Mouse (Mus musculus) right cerebral cortex, postnatal 4 days (tissue): Measurements from ENCODE around the gene Btnl10.
A peak's percentile ranks its signal among the peaks of the same experiment; 100 is the strongest.
"Not testable (repeated sequence)": the region's sequence is repeated elsewhere in the genome, so short reads cannot be mapped to it uniquely, and the experiment has no call there.

Experiments used
- DNase-seq: peaks from one replicate; pipeline ENCODE4 v3.0.0-alpha.2; 2022

Gene Btnl10

GRCm38 (mm10) chr11:58931576-58931975, 13.9 kb downstream of the Btnl10 start:
- DNase-seq: no peak

GRCm38 (mm10) chr11:58937909-58938308, 20.2 kb downstream of the Btnl10 start:
- DNase-seq: no peak

- peak; percentile 84 for DNase-seq
Measured at GRCm38 (mm10) chr11:58938322-58939087, 20.8 kb downstream of the Btnl10 start, which contains the start of gene Rnf187. Rnf187 (minus strand) TSS chr11:58938916.

- DNase-seq: no peak
Measured at GRCm38 (mm10) chr11:58939088-58939439, 21.4 kb downstream of the Btnl10 start.

GRCm38 (mm10) chr11:58944136-58944535, 26.4 kb downstream of the Btnl10 start:
- no peak for DNase-seq

GRCm38 (mm10) chr11:58947306-58947705, 29.6 kb downstream of the Btnl10 start:
- DNase-seq: no peak

- DNase-seq: peak; percentile 69
Measured at GRCm38 (mm10) chr11:58947798-58948528, 30.3 kb downstream of the Btnl10 start.

GRCm38 (mm10) chr11:58948542-58949479, 31.1 kb downstream of the Btnl10 start, which contains the start of gene Hist3h2ba:
Hist3h2ba (plus strand) TSS chr11:58948920.
- DNase-seq: peak; percentile 73

- peak; percentile 61 for DNase-seq
Measured at GRCm38 (mm10) chr11:58949480-58950431, 32.0 kb downstream of the Btnl10 start.

- no peak for DNase-seq
Measured at GRCm38 (mm10) chr11:58951210-58951609, 33.5 kb downstream of the Btnl10 start.

GRCm38 (mm10) chr11:58953351-58954169, 35.9 kb downstream of the Btnl10 start:
- peak; percentile 38 for DNase-seq

- not testable (repeated sequence) for DNase-seq
Measured at GRCm38 (mm10) chr11:58954170-58954419, 36.4 kb downstream of the Btnl10 start.

- DNase-seq: peak; percentile 82
Measured at GRCm38 (mm10) chr11:58954420-58955142, 36.9 kb downstream of the Btnl10 start, which contains the start of the genes Hist3h2a and Trim17. Hist3h2a (plus strand) TSS chr11:58954685. Trim17 (plus strand) TSS chr11:58954685.

- DNase-seq: peak; percentile 25
Measured at GRCm38 (mm10) chr11:58955143-58955867, 37.6 kb downstream of the Btnl10 start.

- DNase-seq: no peak
Measured at GRCm38 (mm10) chr11:58955868-58956257, 38.2 kb downstream of the Btnl10 start.

- no peak for DNase-seq
Measured at GRCm38 (mm10) chr11:58957226-58957914, 39.7 kb downstream of the Btnl10 start.

- no peak for DNase-seq
Measured at GRCm38 (mm10) chr11:58958536-58958935, 40.8 kb downstream of the Btnl10 start.

- DNase-seq: no peak
Measured at GRCm38 (mm10) chr11:58959186-58959825, 41.6 kb downstream of the Btnl10 start.
